Mouse (Mus musculus) lung, postnatal 25 days (tissue): ENCODE results near the gene Hydin.
"Not testable (repeated sequence)": the region's sequence is repeated elsewhere in the genome, so short reads cannot be mapped to it uniquely, and the experiment has no call there.

Experiments used
- DNase-seq: peaks from one replicate; pipeline ENCODE4 v3.0.0; 2022; ENCODE audit warnings: low spot score

Gene Hydin

DNA sequence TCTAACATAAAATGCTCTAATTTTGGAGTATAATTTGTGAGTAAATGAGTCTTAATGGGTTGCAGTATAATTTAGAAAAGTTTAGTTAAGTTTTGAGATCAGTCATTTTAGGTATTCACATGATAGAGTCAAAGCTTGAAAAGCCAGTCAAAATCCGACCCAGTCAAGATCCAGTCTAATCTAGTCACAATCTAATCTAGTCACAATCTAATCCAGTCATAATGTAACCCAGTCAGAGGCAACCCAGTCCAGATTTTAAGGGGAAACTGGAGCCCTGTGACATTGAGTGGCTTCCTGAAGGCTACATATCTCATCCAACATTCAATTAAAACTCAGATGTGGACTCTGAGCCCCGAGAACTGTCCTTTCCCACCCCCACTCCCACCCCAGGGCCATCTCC lies 72.7 kb downstream of the Hydin start:
- no peak for DNase-seq

DNA sequence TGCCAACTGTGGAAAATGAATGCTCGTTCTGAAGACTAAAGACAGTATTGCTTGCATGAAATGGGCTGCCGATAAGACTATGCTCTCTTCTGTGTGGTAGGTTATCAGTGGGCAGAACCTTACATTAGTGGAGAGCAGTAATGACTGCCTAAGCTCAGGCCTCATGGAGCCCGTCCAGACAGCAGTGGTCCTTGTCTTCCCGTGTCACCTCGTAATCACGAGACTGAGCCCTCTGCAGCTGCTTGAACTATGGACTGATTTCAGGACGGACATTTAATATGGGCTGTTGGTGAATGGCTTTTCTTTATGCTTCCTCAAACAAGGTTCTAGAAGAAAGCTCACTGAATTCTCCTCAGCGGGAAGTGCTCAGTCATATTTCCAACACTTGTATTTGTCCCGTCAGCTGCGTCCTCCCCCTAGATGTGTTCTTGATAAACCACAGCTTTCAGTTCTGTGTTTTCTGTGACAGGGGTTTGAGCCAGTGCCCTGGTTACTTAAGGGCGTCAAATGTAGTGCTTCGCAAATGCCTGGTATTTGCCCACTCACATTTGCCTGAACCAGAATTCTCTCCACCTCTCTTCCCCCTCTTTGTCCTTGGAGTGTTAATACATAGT lies 73.4 kb downstream of the Hydin start:
- DNase-seq, result peak; percentile 23

DNA sequence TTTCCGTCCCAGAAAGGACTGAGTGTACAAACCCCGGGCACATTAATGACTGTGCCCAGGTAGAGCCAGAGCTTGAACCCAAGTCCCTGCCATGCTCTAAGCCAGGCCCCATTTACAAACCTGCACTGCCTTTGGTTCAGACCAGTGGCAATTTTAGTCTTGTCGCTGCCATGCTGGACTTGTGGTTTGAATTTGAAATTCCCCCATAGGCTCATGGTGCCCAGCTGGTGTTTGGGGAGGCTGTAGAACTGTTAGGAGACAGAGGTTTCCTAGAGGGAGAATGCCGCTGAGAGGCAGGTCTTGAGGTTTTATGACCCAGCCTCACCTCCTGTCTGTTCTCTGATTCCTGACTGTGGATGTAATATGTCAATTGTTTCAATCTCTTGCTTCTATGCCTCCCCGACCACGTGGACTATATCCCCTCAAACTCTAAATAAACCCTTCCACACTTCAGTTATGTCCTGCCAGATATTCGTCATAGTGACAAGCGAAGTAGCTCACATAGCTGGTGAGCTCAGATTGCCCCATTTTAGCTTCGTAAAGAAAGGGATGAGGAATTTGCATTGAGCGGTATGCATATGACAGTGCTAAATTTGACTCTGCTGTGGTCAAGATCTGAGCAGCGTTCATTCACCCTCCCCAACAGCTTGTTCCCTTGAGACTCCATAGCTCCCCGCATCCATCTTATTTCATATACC lies 79.1 kb downstream of the Hydin start:
- no peak for DNase-seq

DNA sequence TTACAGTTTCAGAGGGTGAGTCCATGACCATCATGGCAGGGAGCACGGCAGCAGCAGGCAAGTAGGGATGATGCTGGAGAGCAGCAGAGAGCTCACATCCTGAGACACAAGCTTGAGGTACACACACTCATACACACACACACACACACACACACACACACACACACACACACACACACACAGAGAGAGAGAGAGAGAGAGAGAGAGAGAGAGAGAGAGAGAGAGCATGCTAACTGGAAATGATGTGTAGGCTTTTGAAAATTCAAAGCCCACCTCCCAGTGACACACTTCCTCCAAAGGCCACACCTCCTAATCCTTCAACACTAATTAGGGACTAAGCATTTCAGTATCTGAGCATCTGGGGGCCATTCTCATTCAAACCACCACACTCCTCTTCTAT lies 80.1 kb downstream of the Hydin start:
- no peak for DNase-seq

DNA sequence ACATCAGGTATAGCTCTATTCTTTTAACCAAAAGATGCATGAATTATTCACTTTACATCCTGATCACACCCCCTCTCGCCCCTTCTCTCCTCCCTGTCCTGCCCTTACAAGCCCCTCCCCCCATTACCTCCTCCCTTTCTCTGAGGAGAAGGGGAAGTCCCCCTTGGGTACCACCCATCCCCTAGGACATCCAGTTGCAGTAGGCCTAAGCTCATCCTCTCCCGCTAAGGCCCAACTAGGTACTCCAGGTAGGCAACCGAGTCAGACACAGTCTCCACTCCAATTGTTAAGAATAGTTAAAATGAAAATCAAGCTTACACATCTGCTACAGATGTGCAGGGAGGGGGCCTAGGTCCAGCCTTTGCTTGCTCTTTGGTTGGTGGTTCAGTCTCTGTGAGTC lies 83.9 kb downstream of the Hydin start:
- no peak for DNase-seq

DNA sequence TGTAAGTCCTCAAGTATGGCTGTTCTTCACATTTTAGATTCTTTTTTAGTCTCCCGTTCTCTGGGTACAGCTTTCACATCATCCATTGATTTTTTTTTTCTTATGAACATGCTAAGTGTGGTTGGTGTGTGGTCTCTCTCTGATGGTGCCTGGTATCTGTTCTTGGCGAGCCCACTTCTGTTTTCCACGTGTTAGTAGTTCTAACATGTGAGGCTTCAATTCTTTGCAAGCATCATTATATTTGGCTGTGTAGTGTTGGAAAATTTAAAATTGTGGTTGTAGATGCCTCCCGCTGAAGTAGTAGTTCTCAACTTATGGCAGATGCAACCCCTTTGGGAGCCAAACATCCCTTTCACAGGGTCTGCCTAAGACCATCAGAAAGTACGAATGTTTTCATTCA lies 85.1 kb downstream of the Hydin start:
- no peak for DNase-seq

DNA sequence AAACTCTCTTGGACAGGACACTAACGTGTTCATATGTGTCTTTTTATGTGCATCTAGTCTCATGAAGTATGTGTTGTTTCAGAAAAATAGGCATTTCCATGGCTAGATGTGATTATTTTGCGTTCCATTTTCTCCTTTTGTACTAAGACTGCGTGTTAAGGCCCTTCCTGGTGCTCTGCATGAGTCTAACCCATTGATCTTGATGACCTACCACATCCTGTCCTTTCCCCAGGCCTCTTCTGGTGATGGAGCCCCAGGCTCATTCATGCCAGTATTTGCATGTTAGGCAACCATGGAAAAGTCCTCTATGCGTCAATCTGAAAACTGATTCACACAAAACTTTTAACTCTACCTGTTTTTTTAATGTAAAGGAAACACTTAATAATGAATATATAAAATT lies 96.2 kb downstream of the Hydin start:
- no peak for DNase-seq

DNA sequence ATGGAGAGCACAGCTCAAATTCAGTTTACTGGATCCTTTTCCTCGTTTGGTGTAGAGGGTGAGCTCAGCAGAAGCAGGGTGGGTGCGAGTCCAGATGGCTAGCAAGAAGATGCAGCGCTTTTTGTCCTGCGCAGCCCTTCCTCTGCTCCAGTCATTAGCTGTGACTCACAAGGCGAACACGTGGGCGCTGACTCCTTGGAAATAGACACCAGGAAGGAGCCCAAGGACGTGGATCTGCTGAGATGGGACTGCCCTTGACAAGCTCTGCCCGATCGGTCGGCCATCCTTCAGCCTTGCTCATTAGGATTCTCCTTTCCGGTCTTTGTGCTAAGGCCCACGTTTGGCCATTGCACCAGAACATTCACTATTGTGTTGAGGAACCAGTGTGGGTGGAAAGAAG lies 106.1 kb downstream of the Hydin start:
- no peak for DNase-seq

DNA sequence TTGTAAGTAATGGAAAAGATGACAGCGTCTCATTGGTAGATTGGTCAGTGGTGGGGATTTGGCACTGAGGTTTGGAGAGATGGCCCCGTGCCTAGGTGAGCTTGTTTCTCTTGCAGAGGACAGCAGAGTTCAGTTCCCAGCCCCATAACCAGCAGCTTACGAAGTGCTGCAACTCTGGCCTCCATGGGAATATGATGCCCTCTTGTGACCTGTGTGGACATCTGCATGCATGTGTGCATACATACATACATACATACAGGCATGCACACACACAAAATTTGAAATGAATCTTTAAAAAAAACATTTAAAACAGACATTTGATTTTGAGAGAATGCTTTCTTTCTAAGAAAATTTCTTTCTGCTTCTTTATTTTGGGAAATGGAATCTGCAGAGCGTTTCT lies 106.9 kb downstream of the Hydin start:
- DNase-seq, result no peak

DNA sequence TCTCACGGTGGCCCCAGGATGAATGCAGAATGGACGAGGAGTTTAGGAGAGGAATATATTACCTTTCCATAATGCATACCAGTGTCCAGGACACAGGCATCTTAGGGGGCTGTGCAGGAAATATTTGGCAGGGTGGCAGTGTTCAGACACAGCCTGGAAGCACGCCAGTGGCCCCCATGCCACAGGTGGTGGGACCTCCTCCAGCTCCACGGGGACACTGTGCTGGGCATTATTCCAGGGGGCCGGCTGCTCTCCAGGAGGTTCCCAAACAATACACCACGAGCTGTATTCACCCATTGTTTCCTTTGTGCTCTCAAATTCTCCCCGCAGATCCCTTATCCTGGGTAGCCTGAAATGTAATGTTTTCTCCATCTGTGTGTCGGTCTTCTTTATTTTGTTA lies 116.0 kb downstream of the Hydin start:
- DNase-seq, result no peak

DNA sequence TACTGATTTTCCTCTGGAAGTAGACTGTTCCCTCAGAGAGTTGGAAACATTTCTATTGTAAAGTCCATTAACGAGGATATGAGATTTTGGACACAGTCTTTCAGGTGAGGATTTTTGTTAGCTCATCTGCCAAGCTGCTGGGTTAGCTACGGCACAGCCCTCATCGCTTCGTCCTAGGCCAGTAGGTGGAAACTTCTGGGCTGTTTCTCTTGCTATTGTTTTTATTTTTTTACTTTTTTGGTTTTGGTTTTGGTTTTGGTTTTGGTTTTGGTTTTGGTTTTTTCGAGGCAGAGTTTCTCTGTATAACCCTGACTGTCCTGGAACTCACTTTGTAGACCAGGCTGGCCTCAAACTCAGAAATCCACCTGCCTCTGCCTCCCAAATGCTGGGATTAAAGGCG lies 117.9 kb downstream of the Hydin start:
- not testable (repeated sequence) for DNase-seq

DNA sequence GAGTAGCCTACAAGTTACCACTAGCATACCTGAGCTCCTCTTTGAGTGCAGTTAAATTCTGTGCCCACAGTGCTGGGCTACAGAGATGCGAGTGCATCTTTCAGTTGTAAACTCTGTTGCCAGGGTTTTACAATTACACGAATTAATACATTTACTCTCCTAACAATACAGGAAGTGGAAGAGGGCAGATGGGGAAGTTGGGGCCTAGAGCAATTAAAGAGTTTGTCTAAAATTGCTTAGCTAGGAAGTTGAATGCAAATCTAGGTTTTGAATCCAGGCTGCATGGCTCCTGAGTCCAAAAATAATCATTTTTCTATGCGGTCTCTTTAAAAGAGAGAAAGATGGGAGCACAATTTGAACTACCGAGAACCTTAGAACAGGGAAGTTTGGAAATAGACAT lies 128.9 kb downstream of the Hydin start:
- no peak for DNase-seq

DNA sequence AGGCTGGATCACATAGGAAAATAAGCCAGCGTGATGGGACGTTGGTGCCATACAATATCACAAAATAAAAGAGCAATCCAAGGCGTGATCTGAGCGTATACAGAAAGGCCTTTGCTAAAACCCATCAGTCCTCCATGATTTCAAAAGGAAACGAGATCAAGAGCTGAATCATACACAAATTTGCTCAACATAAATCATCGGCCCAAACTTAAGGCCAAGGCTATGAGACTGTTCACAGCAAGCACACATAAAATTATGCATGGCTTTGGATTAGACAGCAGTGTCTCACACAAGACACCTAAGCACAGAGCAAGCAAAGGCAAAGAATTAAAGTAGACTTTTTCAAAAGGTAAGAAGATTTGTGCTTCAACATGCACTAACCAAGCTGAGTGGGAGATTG lies 133.8 kb downstream of the Hydin start:
- DNase-seq, result no peak

DNA sequence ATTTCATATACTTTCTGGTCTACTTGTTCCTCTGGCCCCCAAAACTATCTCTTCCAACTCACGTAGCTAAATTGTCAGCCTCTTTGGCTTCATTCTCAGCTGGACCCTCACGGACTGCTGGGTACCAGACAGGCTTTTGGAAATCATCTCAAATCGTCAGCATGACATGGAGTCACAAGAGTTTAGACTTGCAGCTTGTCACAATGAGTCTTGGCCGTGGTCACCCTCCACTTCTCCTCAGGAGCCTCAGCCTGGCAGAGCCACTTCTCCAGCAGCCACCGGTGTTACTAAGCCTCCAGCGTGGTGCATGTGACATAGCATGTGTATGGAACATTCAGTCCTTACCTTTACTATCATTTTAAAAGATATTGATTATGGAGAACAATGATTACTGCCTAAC lies 135.5 kb downstream of the Hydin start:
- no peak for DNase-seq

DNA sequence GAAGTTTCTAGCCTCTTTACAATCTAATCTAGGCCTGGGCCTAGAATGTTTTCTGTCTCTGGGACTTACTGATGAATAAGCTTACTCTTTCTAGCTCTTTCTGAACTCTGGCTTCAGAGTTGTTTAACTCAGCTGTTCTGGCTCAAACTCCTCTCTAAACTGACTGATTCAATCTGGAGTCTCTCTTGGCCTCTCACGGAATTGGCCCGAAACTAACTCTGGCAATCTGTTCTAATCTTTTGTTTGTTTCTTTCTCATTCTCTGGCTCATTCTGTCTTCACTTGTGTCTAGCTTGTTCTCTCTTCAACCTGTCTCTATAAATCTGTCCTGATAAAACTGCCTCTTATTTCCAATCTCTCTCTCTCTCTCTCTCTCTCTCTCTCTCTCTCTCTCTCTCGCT lies 137.7 kb downstream of the Hydin start:
- peak; percentile 28 for DNase-seq

DNA sequence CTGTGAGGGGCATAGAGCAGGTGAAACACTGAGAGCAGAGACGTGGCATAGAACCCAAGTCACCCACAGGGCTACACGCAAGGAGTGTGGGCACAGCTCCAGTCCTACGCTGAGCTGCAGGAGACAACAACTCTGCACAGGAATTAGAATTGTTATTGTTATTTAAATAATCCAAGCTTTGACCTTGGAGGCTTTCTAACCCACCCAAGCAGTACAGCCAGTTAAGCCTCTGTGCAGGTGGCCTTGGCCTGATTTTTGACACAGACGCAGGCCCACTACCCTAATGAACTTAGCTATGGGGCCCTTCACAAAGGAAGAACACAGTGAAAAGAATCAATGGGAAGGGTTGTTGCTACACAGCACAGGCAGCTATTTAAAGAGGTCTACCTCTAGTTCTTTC lies 148.3 kb downstream of the Hydin start:
- no peak for DNase-seq

DNA sequence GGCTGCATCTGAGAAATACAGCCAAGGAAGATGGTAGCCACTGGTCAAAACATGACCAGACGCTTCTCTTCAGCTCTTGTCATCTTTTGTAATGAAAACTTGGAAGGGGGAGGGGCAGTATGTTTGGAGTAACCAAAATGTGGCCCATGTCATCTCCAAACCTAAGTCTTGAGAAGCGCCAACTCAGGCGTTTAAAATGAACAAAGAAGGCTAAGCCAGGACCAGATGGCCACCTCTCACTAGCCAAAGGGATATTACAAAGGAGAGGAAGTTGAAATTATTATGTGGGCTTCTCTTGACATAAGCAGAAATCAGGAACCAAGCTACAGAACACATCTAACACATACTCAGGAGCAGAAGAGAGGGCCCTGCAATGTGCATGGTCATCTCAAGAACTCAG lies 150.2 kb downstream of the Hydin start:
- no peak for DNase-seq

DNA sequence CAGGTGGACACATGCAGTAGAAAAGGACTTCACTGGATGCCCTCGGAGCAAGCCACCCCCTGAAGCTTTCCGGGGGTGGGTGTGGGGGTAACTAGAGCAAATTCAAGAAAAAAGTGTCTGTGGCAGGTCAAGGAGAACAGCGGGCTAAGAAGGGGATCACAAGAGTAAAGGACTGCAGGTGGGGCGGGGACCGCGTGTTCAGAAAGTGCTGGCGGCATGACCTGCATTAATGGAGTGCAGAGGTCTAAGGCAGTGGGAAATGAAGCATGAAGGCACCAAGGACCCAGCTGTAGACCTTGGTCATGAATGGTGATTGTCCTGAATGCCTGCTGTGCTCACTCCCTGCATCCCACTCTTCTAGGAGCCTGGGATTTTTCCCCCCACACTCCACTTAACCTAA lies 151.0 kb downstream of the Hydin start:
- no peak for DNase-seq

DNA sequence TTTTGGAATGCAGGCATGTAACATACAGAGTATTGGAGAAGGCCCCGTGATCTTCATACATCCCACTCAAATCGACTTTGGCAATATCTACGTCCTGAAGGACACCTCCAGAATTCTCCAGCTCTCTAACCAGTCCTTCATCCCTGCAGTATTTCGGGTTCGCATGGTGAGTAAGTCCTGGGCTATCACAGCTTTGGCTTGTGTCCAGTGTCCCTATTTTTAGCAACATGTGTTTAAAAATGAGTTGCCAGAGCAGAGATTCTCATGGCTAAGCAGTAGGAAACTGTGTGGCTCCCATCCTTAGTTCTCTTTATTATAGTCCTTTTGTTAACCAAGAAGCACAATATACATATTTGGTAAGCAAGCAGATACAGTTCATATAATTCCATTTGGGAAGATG lies 152.9 kb downstream of the Hydin start:
- no peak for DNase-seq

DNA sequence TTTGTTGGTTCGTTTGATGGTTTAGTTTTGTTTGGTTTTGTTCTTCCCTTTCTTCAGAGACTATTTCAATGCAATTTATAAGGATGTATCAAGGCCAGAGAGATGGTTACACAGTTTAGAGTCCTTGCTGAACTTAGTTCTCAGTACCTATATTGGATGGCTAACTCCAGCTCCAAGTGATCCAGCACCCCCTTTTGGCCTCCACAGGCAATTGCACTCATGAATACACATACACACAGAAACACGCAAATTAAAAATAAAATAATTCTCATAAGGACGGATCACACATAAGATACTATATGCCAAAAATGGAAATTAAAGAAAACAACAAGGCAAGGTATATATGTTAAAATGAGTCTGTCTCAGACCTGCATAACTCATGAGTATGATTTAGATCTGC lies 153.4 kb downstream of the Hydin start:
- no peak for DNase-seq

DNA sequence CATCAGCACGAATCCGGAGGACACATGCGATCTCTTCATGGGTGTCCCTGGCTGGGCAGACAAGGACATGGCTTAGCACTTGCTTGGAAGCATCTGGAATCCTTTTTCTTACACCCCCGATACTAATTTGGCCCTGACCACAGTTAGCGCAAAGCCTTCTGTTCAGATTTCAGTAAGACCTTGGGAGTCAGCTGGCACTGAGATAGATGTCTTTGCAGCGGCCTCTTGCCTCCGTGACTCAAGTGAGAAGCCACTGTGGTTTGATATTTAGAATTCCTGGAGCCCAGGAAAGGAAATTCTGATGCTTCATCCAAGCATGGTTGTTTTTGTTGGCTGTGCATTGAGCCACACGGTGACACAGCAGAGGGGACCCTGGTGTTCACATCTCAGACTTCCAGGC lies 157.4 kb downstream of the Hydin start:
- DNase-seq, result peak; percentile 5

DNA sequence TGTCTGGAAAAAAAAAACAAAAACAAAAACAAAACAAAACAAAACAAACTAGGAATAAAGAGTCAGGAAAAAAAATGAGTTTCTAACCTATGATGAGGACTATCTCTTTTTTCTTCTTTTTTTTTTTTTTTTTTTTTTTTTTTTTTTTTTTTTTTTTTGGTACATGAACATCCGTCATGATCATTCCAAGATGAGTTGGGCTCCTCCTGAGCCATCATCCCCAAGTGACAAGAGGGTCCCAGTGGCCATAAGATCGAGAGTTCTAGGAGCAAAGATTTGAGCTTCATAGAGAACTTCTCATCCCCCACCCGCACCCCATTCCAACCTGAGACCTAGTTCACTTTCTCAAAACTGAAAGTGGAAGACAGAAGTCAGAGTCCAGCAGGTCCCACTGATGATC lies 164.6 kb downstream of the Hydin start:
- no peak for DNase-seq

DNA sequence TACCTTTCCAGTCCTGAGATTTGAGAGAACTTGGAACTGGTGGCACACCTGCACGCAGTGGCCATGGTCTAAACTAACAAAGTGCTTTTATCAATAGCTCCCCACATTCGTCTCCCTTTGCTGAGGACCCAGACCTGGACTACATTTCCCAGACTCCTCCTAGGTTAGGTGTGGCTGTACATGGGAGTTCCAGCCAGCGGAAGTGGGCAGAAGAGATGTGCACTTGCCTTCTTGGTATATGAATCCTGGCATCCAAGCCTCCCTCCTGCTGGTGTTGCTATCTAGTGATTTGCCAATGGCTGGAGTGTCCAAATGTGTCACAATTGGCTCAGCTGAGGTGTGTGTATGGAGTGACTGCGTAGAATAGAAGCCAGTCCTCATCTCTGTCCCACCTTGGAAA lies 173.8 kb downstream of the Hydin start:
- no peak for DNase-seq

DNA sequence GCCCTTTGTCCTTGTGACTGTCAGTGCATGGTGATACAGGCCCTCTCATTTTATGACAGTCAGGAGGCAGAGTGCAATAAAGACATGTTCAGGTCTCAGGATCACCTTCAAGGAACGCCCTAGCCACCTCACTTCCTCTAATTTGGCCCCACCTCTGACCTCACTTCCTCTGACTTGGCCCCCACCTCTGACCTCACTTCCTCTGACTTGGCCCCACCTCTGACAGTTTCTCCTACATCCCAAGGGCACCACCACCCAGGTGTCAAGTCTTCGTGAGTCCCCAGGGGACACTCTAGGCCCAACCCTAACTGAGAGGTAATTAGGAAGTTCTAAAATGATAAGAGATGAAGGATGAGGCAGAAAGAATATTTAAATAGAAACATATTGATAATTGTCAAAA lies 177.5 kb downstream of the Hydin start:
- no peak for DNase-seq
